Comparison of ENCODE assay signal across 8 mouse cellular contexts in the genomic region with DNA sequence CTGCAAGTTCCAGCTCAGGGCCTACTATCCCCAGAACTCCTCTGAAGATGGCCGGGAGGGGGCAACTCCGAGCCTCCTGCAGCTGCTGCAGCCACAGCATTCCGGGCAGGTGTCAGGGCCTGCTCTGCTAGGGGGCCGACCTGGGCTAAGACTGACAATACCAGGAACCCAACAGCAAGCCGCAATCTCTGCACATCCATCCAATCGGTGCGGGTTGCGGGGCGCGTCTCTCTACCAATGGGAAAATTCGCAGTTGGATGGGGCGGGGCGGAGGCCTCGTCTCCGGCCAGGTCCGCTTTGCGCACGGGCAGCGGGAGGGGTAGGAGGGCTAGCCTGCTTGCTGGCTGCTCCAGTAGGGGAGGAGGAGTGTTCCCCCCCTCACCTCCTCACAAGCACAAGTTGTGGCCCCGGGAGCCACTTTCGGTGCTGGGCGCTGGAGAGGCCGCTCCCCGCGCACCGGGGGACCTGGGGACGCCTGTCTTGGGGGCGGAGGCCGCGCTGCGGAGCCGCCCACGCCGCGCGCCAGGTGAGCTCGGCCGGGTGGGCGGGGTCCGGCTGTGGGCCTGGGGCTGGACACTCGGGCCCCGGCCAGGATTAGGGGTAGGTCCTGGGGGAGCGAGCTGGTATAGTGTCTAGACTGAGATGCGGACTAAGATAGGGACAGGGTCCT. TPM values are rescaled to one million over a fixed set of nuclear protein-coding genes. Genes with fewer than 3 reads are reported as not detected.
DNase-seq lines count a peak whose midpoint lies in the region; ATAC-seq and TF ChIP-seq lines count a peak whose summit lies in the region.

A gene (minus strand): TSS at position 173 of the 670 bp plus-strand sequence.
A gene (plus strand): TSS at position 252 of the 670 bp plus-strand sequence.

- peak; percentile 51 for TF ChIP-seq CTCF in ES-Bruce4 (IDR thresholded peaks at IDR 0.05; ENCODE audit: low read depth, low read length)
- peak; percentile 50 for TF ChIP-seq CTCF in forebrain, postnatal 0 days (IDR thresholded peaks at IDR 0.05; ENCODE audit: low read depth)
- peak; percentile 57 for TF ChIP-seq CTCF in layer of hippocampus, adult 2 months (conservative IDR thresholded peaks at IDR 0.05)
- TF ChIP-seq CTCF in lung, adult 2 months (IDR thresholded peaks at IDR 0.05; ENCODE audit: insufficient read depth, low read length): no peak

- no peak within 1 kb of the TSS for H3K27ac ChIP-seq in ES-Bruce4 (ENCODE audit: insufficient read depth, low read length)
- H3K27ac ChIP-seq in forebrain, postnatal 0 days (ENCODE audit: low read depth, low read length): peak within 1 kb of the TSS; percentile 48; the same call in 1 of the 2 replicates
- H3K27ac ChIP-seq in layer of hippocampus, adult 2 months: peak within 1 kb of the TSS; percentile 89

- H3K9ac ChIP-seq in ES-Bruce4 (ENCODE audit: low read depth, poor library complexity, severe bottlenecking): peak within 1 kb of the TSS; percentile 59
- H3K9ac ChIP-seq in forebrain, postnatal 0 days: peak within 1 kb of the TSS; percentile 84

- peak; percentile 75 for TF ChIP-seq POLR2A in ES-Bruce4 (IDR thresholded peaks at IDR 0.05; ENCODE audit: insufficient read depth, low read length)
- peak; percentile 32; the same call in 1 of the 2 replicates for TF ChIP-seq POLR2A in lung, adult 2 months (IDR thresholded peaks at IDR 0.05; ENCODE audit: borderline replicate concordance, extremely low read depth, low read depth, low read length)

- under 1% methylated on average over 42 of the region's 44 CpGs for WGBS in forebrain, postnatal 0 days
- under 1% methylated on average over 42 of the region's 44 CpGs for WGBS in lung, adult 2 months

- H3K4me3 ChIP-seq in ES-Bruce4 (ENCODE audit: low read depth, low read length): peak within 1 kb of the TSS; percentile 75
- peak within 1 kb of the TSS; percentile 87 for H3K4me3 ChIP-seq in forebrain, postnatal 0 days (ENCODE audit: low read depth, low read length)
- H3K4me3 ChIP-seq in layer of hippocampus, adult 2 months: peak within 1 kb of the TSS; percentile 73
- H3K4me3 ChIP-seq in lung, adult 2 months (replicated peaks; ENCODE audit: extremely low read depth, low read depth, low read length): peak within 1 kb of the TSS; percentile 80

- peak; percentile 87 for ATAC-seq in forebrain, postnatal 0 days
- ATAC-seq in neutrophil, adult 5-6 weeks (ENCODE audit: extremely low read depth, insufficient number of reproducible peaks, low FRiP score, poor library complexity, severe bottlenecking): peak; percentile 20; the same call in 1 of the 2 replicates

- H3K36me3 ChIP-seq in ES-Bruce4 (ENCODE audit: control insufficient read depth, insufficient read depth, low read length, poor library complexity, severe bottlenecking): no peaks in the 10 kb centered on the region
- no peaks in the 10 kb centered on the region for H3K36me3 ChIP-seq in forebrain, postnatal 0 days (ENCODE audit: insufficient read depth)

- 0 out of 2 replicates have a peak, but pooled peaks have one; percentile 3 for TF ChIP-seq EP300 in ES-Bruce4 (IDR thresholded peaks at IDR 0.05; ENCODE audit: insufficient read depth, low read depth, low read length)

- peak within 1 kb of the TSS; percentile 81 for H3K4me2 ChIP-seq in forebrain, postnatal 0 days (ENCODE audit: low read depth)

- H3K4me1 ChIP-seq in ES-Bruce4 (ENCODE audit: control insufficient read depth, insufficient read depth, low read length): no peaks in the 10 kb centered on the region
- peaks cover 12% of the 10 kb centered on the region for H3K4me1 ChIP-seq in forebrain, postnatal 0 days (ENCODE audit: insufficient read depth)
- H3K4me1 ChIP-seq in lung, adult 2 months (ENCODE audit: control insufficient read depth, insufficient read depth, low read length): peaks cover 3% of the 10 kb centered on the region

- intact Hi-C loops in heart, postnatal 36 days (cut with DNase I): loop anchor here (5.0 to 10.0 kb wide), 4 partner anchors 44 to 527 kb away; a partner anchor contains a TSS

- no peaks in the 10 kb centered on the region for H3K9me3 ChIP-seq in ES-Bruce4 (replicated peaks; ENCODE audit: control insufficient read depth, insufficient read depth, low read length, poor library complexity, severe bottlenecking)
- H3K9me3 ChIP-seq in forebrain, postnatal 0 days (ENCODE audit: low read length): no peaks in the 10 kb centered on the region

- peak; percentile 96 to 99 for DNase-seq in cerebellum, adult 18-20 months
- peak; percentile 94 for DNase-seq in forebrain, postnatal 0 days
- peak; percentile 81 to 85 for DNase-seq in heart, postnatal 36 days
- peak; percentile 91 to 95 for DNase-seq in layer of hippocampus, adult 2 months (ENCODE audit: low spot score in 2 of 2)
- peak; percentile 86 for DNase-seq in lung, adult 2 months
- peak; percentile 46 to 62 for DNase-seq in thymus, adult 18-20 months

- no peaks in the 10 kb centered on the region for H3K27me3 ChIP-seq in ES-Bruce4 (ENCODE audit: control insufficient read depth, insufficient read depth, low read length, poor library complexity, severe bottlenecking)
- H3K27me3 ChIP-seq in forebrain, postnatal 0 days (ENCODE audit: insufficient read depth, low read length): no peaks in the 10 kb centered on the region

RNA-seq across cellular contexts. Expression of the first gene that starts in this region (rescaled TPM):
- polyA plus RNA-seq in ES-Bruce4 (2011; ENCODE audit: insufficient read depth, insufficient read length, low read depth, missing spikeins): 19.3 and 21.3 TPM in 2 replicates
- 25.5 and 43.0 TPM in 2 replicates for total RNA-seq in forebrain, postnatal 0 days (2014; rRNA removed)
- 69.9 and 75.9 TPM in 2 replicates for polyA plus RNA-seq in forebrain, postnatal 0 days (2015; fragmentation: Nextera tagmentation; extraction: Ambion mirVana)
- total RNA-seq in heart, postnatal 36 days (2021): 100 to 1,000 TPM; 152 to 177 TPM
- 100 to 1,000 TPM; 128 to 130 TPM for total RNA-seq in layer of hippocampus, adult 2 months (2021)
- polyA plus RNA-seq in lung, adult 2 months (2012; rRNA removed): 35.1 and 36.1 TPM in 2 replicates
- total RNA-seq in neutrophil, adult 5-6 weeks (2017): 23.8 and 30.3 TPM in 2 replicates

RNA-seq across cellular contexts. Expression of the second gene that starts in this region (rescaled TPM):
- 26.3 and 38.1 TPM in 2 replicates for polyA plus RNA-seq in ES-Bruce4 (2011; ENCODE audit: insufficient read depth, insufficient read length, low read depth, missing spikeins)
- 103 and 120 TPM in 2 replicates for total RNA-seq in forebrain, postnatal 0 days (2014; rRNA removed)
- polyA plus RNA-seq in forebrain, postnatal 0 days (2015; fragmentation: Nextera tagmentation; extraction: Ambion mirVana): 31.2 and 42.8 TPM in 2 replicates
- 10 to 100 TPM; 21.1 to 25.6 TPM for total RNA-seq in heart, postnatal 36 days (2021)
- 10 to 100 TPM; 40.4 to 41.4 TPM for total RNA-seq in layer of hippocampus, adult 2 months (2021)
- 49.9 and 53.7 TPM in 2 replicates for polyA plus RNA-seq in lung, adult 2 months (2012; rRNA removed)
- total RNA-seq in neutrophil, adult 5-6 weeks (2017): 3.9 and 4.7 TPM in 2 replicates
